Mouse (Mus musculus) kidney, postnatal 14 days (tissue): ENCODE measurements at regions not wholly inside any gene's neighbourhood (a gene's known extent, or its start where the extent isn't known, plus 50 kb on each side); places are given as distances from the start of the nearest gene placed in this dataset.
"Not testable (repeated sequence)": the region's sequence is repeated elsewhere in the genome, so short reads cannot be mapped to it uniquely, and the experiment has no call there.

Experiments
- DNase-seq: peaks from one replicate; pipeline ENCODE4 v3.0.0; 2022; ENCODE audit warnings: mixed read lengths

- peak; percentile 58 for DNase-seq
Observed at GRCm38 (mm10) chr19:27031030-27031700, 145.5 kb downstream of the Gm815 start.

GRCm38 (mm10) chr19:27032621-27033020, 146.9 kb downstream of the Gm815 start:
- DNase-seq = peak; percentile 57

GRCm38 (mm10) chr19:27038298-27038697, 152.6 kb downstream of the Gm815 start:
- peak; percentile 14 for DNase-seq

GRCm38 (mm10) chr19:27040321-27041025, 154.8 kb downstream of the Gm815 start:
- no peak for DNase-seq

GRCm38 (mm10) chr19:27066449-27067181, 149.7 kb upstream of the Vldlr start:
- peak; percentile 39 for DNase-seq

- no peak for DNase-seq
Observed at GRCm38 (mm10) chr19:27073281-27073680, 143.0 kb upstream of the Vldlr start.

GRCm38 (mm10) chr19:27075019-27075418, 141.3 kb upstream of the Vldlr start:
- DNase-seq = peak; percentile 9

- DNase-seq = no peak
Observed at GRCm38 (mm10) chr19:27076920-27077512, 139.3 kb upstream of the Vldlr start.

GRCm38 (mm10) chr19:27087344-27087743, 128.9 kb upstream of the Vldlr start:
- DNase-seq = no peak

GRCm38 (mm10) chr19:27087833-27088232, 128.5 kb upstream of the Vldlr start:
- no peak for DNase-seq

- no peak for DNase-seq
Observed at GRCm38 (mm10) chr19:27089099-27089498, 127.2 kb upstream of the Vldlr start.

- DNase-seq = no peak
Observed at GRCm38 (mm10) chr19:27091603-27092002, 124.7 kb upstream of the Vldlr start.

GRCm38 (mm10) chr19:27094777-27095478, 121.4 kb upstream of the Vldlr start:
- no peak for DNase-seq

GRCm38 (mm10) chr19:27099921-27100320, 116.4 kb upstream of the Vldlr start:
- no peak for DNase-seq

- no peak for DNase-seq
Observed at GRCm38 (mm10) chr19:27110437-27110836, 105.8 kb upstream of the Vldlr start.

GRCm38 (mm10) chr19:27120876-27121275, 95.4 kb upstream of the Vldlr start:
- no peak for DNase-seq

GRCm38 (mm10) chr19:27122348-27122747, 93.9 kb upstream of the Vldlr start:
- no peak for DNase-seq

- no peak for DNase-seq
Observed at GRCm38 (mm10) chr19:27123334-27123733, 93.0 kb upstream of the Vldlr start.

GRCm38 (mm10) chr19:27123806-27124469, 92.3 kb upstream of the Vldlr start:
- DNase-seq = peak; percentile 24

- DNase-seq = not testable (repeated sequence)
Observed at GRCm38 (mm10) chr19:27128501-27128900, 87.8 kb upstream of the Vldlr start.

GRCm38 (mm10) chr19:27134360-27134759, 81.9 kb upstream of the Vldlr start:
- no peak for DNase-seq

- DNase-seq = no peak
Observed at GRCm38 (mm10) chr19:27140892-27141291, 75.4 kb upstream of the Vldlr start.
